In the genomic region with DNA sequence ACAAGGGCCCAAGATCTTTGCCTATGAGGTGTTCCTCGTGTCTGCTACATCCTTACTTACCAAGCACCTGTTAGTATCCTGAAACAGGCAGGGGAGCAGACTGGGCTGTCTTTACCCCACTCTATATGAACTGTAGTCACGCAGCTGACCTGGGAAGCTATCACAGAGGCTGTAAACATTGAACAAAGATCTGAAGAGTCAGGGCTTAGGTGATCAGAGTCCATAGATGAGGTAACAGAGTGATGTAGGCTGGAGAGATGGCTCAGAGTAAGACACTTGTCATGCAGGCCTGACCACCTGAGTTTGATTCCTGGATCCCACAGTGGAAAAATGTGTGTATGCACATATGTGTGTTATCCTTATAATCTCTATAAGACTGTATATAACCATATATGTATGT, we compare ENCODE assay signal across 27 mouse cellular contexts.
DNase-seq lines count a peak whose midpoint lies in the region; ATAC-seq and TF ChIP-seq lines count a peak whose summit lies in the region.
"Had no signal": no experiment of that assay in that cellular context is flagged by ENCODE, and none has a peak within 500 bp of the region (broad histone marks: within the 10 kb centered on the region; RNA-seq: fewer than 3 reads in every experiment).

No protein-coding gene starts in this region.

- H3K27ac ChIP-seq in intestine, embryonic 15.5 days, result no peak overlapping the region
- H3K27ac ChIP-seq in intestine, postnatal 0 days (ENCODE audit: low read depth, low read length), result no peak overlapping the region
- H3K27ac ChIP-seq in kidney, adult 2 months (ENCODE audit: insufficient read depth, low read depth, low read length), result no peak overlapping the region
- H3K27ac ChIP-seq: embryonic facial prominence, embryonic 13.5 days; embryonic facial prominence, embryonic 15.5 days; forebrain, embryonic 10.5 days; forebrain, embryonic 12.5 days had no signal

- no peak for TF ChIP-seq CTCF in intestine, postnatal 0 days (IDR thresholded peaks at IDR 0.05; ENCODE audit: low read depth)
- TF ChIP-seq CTCF in kidney, adult 2 months (conservative IDR thresholded peaks at IDR 0.05; ENCODE audit: insufficient read depth, insufficient read length, low read depth, low read length), result no peak

- TF ChIP-seq POLR2A in kidney, adult 2 months (IDR thresholded peaks at IDR 0.05; ENCODE audit: low read depth, low read length), result no peak

- H3K4me2 ChIP-seq in intestine, embryonic 15.5 days (replicated peaks), result no peak overlapping the region
- no peak overlapping the region for H3K4me2 ChIP-seq in intestine, postnatal 0 days (replicated peaks; ENCODE audit: low read depth)
- H3K4me2 ChIP-seq: embryonic facial prominence, embryonic 13.5 days; embryonic facial prominence, embryonic 15.5 days; forebrain, embryonic 12.5 days had no signal

- DNase-seq in heart, adult 11 months, result peak; percentile 53
- no peak for DNase-seq in heart, postnatal 10 days
- peak; percentile 17 for DNase-seq in splenic B cell, adult 2 months (ENCODE audit: low read depth, low spot score)
- DNase-seq in kidney, adult 2 months, result no peak
- no peak for DNase-seq in lung, postnatal 14 days
- DNase-seq: adrenal gland, adult 8-10 months; adrenal gland, postnatal 14 days; adrenal gland, postnatal 36 days; B cell, adult 2 months; cerebellum, adult 11-12 months; cerebellum, adult 2 months; cerebellum, adult 9-10 months; cerebellum, postnatal 14 days; cerebellum, postnatal 36 days; embryo, embryonic 11 days had no signal

- H3K4me3 ChIP-seq in intestine, embryonic 15.5 days (replicated peaks), result no peak overlapping the region
- H3K4me3 ChIP-seq in intestine, postnatal 0 days (ENCODE audit: low read depth, low read length), result no peak overlapping the region
- H3K4me3 ChIP-seq in kidney, adult 2 months (ENCODE audit: insufficient read depth, low read depth, low read length), result no peak overlapping the region
- H3K4me3 ChIP-seq: embryonic facial prominence, embryonic 13.5 days; embryonic facial prominence, embryonic 15.5 days; erythroblast, embryonic 14.5 days; forebrain, embryonic 10.5 days; forebrain, embryonic 12.5 days had no signal

- peaks cover 26% of the 10 kb centered on the region for H3K4me1 ChIP-seq in intestine, embryonic 15.5 days (replicated peaks)
- H3K4me1 ChIP-seq in intestine, postnatal 0 days (replicated peaks; ENCODE audit: control insufficient read depth, insufficient read depth, low read length), result peaks cover 7% of the 10 kb centered on the region; the same call in 1 of the 2 replicates
- H3K4me1 ChIP-seq in kidney, adult 2 months (ENCODE audit: control insufficient read depth, insufficient read depth, low read length), result peaks cover 19% of the 10 kb centered on the region; the same call in 1 of the 2 replicates

- intact Hi-C loops in heart, postnatal 10 days (cut with DNase I), result no loop called here

- no peaks in the 10 kb centered on the region for H3K9me3 ChIP-seq in intestine, embryonic 15.5 days
- H3K9me3 ChIP-seq in intestine, postnatal 0 days (ENCODE audit: control insufficient read depth), result no peaks in the 10 kb centered on the region
- H3K9me3 ChIP-seq: embryonic facial prominence, embryonic 13.5 days; embryonic facial prominence, embryonic 15.5 days; forebrain, embryonic 10.5 days; forebrain, embryonic 12.5 days; G1E had no signal

- no peaks in the 10 kb centered on the region for H3K36me3 ChIP-seq in intestine, embryonic 15.5 days
- H3K36me3 ChIP-seq in intestine, postnatal 0 days (ENCODE audit: control insufficient read depth, insufficient read depth), result no peaks in the 10 kb centered on the region
- no peaks in the 10 kb centered on the region for H3K36me3 ChIP-seq in splenic B cell, adult 2 months (ENCODE audit: control insufficient read depth, insufficient read depth, low read length, poor library complexity, severe bottlenecking)
- no peaks in the 10 kb centered on the region for H3K36me3 ChIP-seq in kidney, adult 2 months (ENCODE audit: control insufficient read depth, insufficient read depth, low read length)
- H3K36me3 ChIP-seq: embryonic facial prominence, embryonic 13.5 days; embryonic facial prominence, embryonic 15.5 days; forebrain, embryonic 10.5 days; forebrain, embryonic 12.5 days; G1E had no signal

- 81% methylated on average over 2 of the region's 2 CpGs for WGBS in intestine, embryonic 15.5 days
- WGBS in intestine, postnatal 0 days, result 63% methylated on average over 2 of the region's 2 CpGs
- WGBS in kidney, adult 2 months, result 99% methylated on average over 2 of the region's 2 CpGs

- no peak overlapping the region for H3K9ac ChIP-seq in intestine, embryonic 15.5 days
- H3K9ac ChIP-seq in intestine, postnatal 0 days (ENCODE audit: low read depth, low read length), result no peak overlapping the region
- H3K9ac ChIP-seq: embryonic facial prominence, embryonic 13.5 days; embryonic facial prominence, embryonic 15.5 days; forebrain, embryonic 12.5 days had no signal

- ATAC-seq in intestine, embryonic 15.5 days, result peak; percentile 46; the same call in 1 of the 2 replicates
- ATAC-seq in intestine, postnatal 0 days, result peak; percentile 75
- ATAC-seq: activated CD4-positive, CD25-positive, alpha-beta regulatory T cell, adult 4 months; CD4-positive, CD25-positive, alpha-beta regulatory T cell, adult 4 months; Patski had no signal

- H3K27me3 ChIP-seq in intestine, embryonic 15.5 days (replicated peaks), result no peaks in the 10 kb centered on the region
- no peaks in the 10 kb centered on the region for H3K27me3 ChIP-seq in intestine, postnatal 0 days (replicated peaks; ENCODE audit: control insufficient read depth, insufficient read depth, low read length)
- H3K27me3 ChIP-seq in splenic B cell, adult 2 months (ENCODE audit: control insufficient read depth, insufficient read depth, low read length, poor library complexity, severe bottlenecking), result no peaks in the 10 kb centered on the region
- no peaks in the 10 kb centered on the region for H3K27me3 ChIP-seq in kidney, adult 2 months (replicated peaks; ENCODE audit: control insufficient read depth, insufficient read depth, low read length)
- H3K27me3 ChIP-seq: CH12.LX; embryonic facial prominence, embryonic 13.5 days; embryonic facial prominence, embryonic 15.5 days; forebrain, embryonic 12.5 days; Patski had no signal

Comparison
In these comparisons a context has a peak if more than half of its experiments do, and no peak if none do; other contexts are left out.
1. DNase-seq: peak in heart, adult 11 months (single experiment) and splenic B cell, adult 2 months (single experiment); none in heart, postnatal 10 days (0 of 2), kidney, adult 2 months (single experiment) and lung, postnatal 14 days (single experiment).